In the genomic region with DNA sequence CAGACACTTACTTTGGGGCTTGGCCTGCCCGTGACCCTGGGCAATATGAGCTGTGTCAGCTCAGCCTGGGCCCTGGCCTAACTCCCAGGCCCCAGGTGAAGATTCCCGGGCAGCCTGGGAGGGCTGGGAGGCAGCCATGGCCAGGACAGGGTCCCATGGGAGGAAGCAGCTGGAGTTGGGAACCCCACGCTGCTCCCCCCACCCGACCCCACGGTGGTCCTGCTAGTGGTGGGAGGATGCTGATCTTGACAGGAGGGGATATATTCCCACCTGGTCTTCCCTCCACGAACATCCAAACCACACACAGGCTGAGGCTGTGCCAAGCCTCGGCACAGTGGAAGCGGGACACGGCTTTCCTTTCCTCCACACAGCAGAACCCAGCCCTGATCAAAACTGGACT, we compare ENCODE assay signal across 14 mouse cellular contexts. TPM values are rescaled to one million over a fixed set of nuclear protein-coding genes. Genes with fewer than 3 reads are reported as not detected.
DNase-seq lines count a peak whose midpoint lies in the region; ATAC-seq and TF ChIP-seq lines count a peak whose summit lies in the region.
"Had no signal": no experiment of that assay in that cellular context is flagged by ENCODE, and none has a peak within 500 bp of the region (broad histone marks: within the 10 kb centered on the region; RNA-seq: fewer than 3 reads in every experiment).

No protein-coding gene starts in this region.

- TF ChIP-seq EP300 in liver, postnatal 0 days (IDR thresholded peaks at IDR 0.05; ENCODE audit: low read depth): no peak

- H3K9ac ChIP-seq in forebrain, embryonic 11.5 days (ENCODE audit: low read length): no peak overlapping the region
- no peak overlapping the region for H3K9ac ChIP-seq in hindbrain, embryonic 16.5 days (ENCODE audit: low read depth, low read length)
- no peak overlapping the region for H3K9ac ChIP-seq in liver, postnatal 0 days (replicated peaks)
- H3K9ac ChIP-seq: embryonic facial prominence, embryonic 15.5 days; forebrain, embryonic 15.5 days had no signal

- no peak for TF ChIP-seq CTCF in liver, postnatal 0 days (IDR thresholded peaks at IDR 0.05; ENCODE audit: low read depth)

- H3K4me2 ChIP-seq in forebrain, embryonic 11.5 days (ENCODE audit: low read depth, low read length, severe bottlenecking): no peak overlapping the region
- H3K4me2 ChIP-seq in hindbrain, embryonic 16.5 days (ENCODE audit: low read length): no peak overlapping the region
- no peak overlapping the region for H3K4me2 ChIP-seq in liver, postnatal 0 days (ENCODE audit: low read depth, low read length)
- H3K4me2 ChIP-seq: embryonic facial prominence, embryonic 15.5 days; forebrain, embryonic 15.5 days had no signal

- no peaks in the 10 kb centered on the region for H3K36me3 ChIP-seq in forebrain, embryonic 10.5 days (replicated peaks)
- no peaks in the 10 kb centered on the region for H3K36me3 ChIP-seq in forebrain, embryonic 11.5 days (ENCODE audit: control insufficient read depth, insufficient read depth, low read length)
- H3K36me3 ChIP-seq in hindbrain, embryonic 10.5 days: no peaks in the 10 kb centered on the region
- no peaks in the 10 kb centered on the region for H3K36me3 ChIP-seq in hindbrain, embryonic 16.5 days (ENCODE audit: control insufficient read depth, insufficient read depth, low read length)
- peaks cover 3% of the 10 kb centered on the region; the same call in 1 of the 2 replicates for H3K36me3 ChIP-seq in liver, postnatal 0 days (replicated peaks; ENCODE audit: insufficient read depth, low read length)
- H3K36me3 ChIP-seq: embryonic facial prominence, embryonic 15.5 days; forebrain, embryonic 15.5 days had no signal

- ATAC-seq in forebrain, embryonic 11.5 days (replicated peaks; ENCODE audit: low FRiP score): no peak
- no peak for ATAC-seq in hindbrain, embryonic 16.5 days
- ATAC-seq in liver, postnatal 0 days: no peak
- ATAC-seq: forebrain, embryonic 15.5 days had no signal

- DNase-seq in forebrain, embryonic 10.5 days (ENCODE audit: extremely low spot score, low spot score): no peak
- no peak for DNase-seq in forebrain, embryonic 11.5 days (ENCODE audit: low spot score)
- no peak for DNase-seq in hindbrain, embryonic 10.5 days (ENCODE audit: low spot score)
- peak; percentile 30 for DNase-seq in thymus, postnatal 14 days
- DNase-seq in thymus, postnatal 10 days (ENCODE audit: low spot score in 2 of 2): no peak
- no peak for DNase-seq in liver, postnatal 0 days
- DNase-seq in embryo, embryonic 10 days (ENCODE audit: low spot score): no peak
- DNase-seq: adrenal gland, postnatal 14 days; cerebellum, postnatal 36 days; lung, postnatal 36 days; midbrain, embryonic 14.5 days had no signal

- 82% methylated on average over 9 of the region's 9 CpGs for WGBS in forebrain, embryonic 10.5 days
- WGBS in forebrain, embryonic 11.5 days: 82% methylated on average over 9 of the region's 9 CpGs
- 84% methylated on average over 9 of the region's 9 CpGs for WGBS in hindbrain, embryonic 10.5 days
- WGBS in hindbrain, embryonic 16.5 days: 82% methylated on average over 9 of the region's 9 CpGs
- 71% methylated on average over 9 of the region's 9 CpGs for WGBS in liver, postnatal 0 days (ENCODE audit: insufficient replicate concordance)

- no peak overlapping the region for H3K4me3 ChIP-seq in forebrain, embryonic 10.5 days
- no peak overlapping the region for H3K4me3 ChIP-seq in forebrain, embryonic 11.5 days (ENCODE audit: low read depth, low read length)
- no peak overlapping the region for H3K4me3 ChIP-seq in hindbrain, embryonic 10.5 days
- no peak overlapping the region for H3K4me3 ChIP-seq in hindbrain, embryonic 16.5 days (ENCODE audit: low read length)
- no peak overlapping the region for H3K4me3 ChIP-seq in liver, postnatal 0 days (ENCODE audit: low read depth, low read length)
- H3K4me3 ChIP-seq: embryonic facial prominence, embryonic 15.5 days; forebrain, embryonic 15.5 days had no signal

- H3K27ac ChIP-seq in forebrain, embryonic 10.5 days: peak overlapping the region; percentile 12; the same call in 1 of the 2 replicates
- H3K27ac ChIP-seq in forebrain, embryonic 11.5 days (ENCODE audit: low read depth, low read length): no peak overlapping the region
- peak overlapping the region; percentile 56 for H3K27ac ChIP-seq in hindbrain, embryonic 10.5 days
- H3K27ac ChIP-seq in hindbrain, embryonic 16.5 days (ENCODE audit: low read depth, low read length): no peak overlapping the region
- H3K27ac ChIP-seq in liver, postnatal 0 days (ENCODE audit: low read depth): 0 out of 2 replicates have a peak overlapping the region, but pooled peaks have one; percentile 22
- H3K27ac ChIP-seq: embryonic facial prominence, embryonic 15.5 days; forebrain, embryonic 15.5 days had no signal

- peaks cover 7% of the 10 kb centered on the region; the same call in 1 of the 2 replicates for H3K4me1 ChIP-seq in forebrain, embryonic 10.5 days
- no peaks in the 10 kb centered on the region for H3K4me1 ChIP-seq in forebrain, embryonic 11.5 days (replicated peaks; ENCODE audit: control insufficient read depth, insufficient read depth, low read length)
- peaks cover 20% of the 10 kb centered on the region for H3K4me1 ChIP-seq in hindbrain, embryonic 10.5 days (replicated peaks)
- no peaks in the 10 kb centered on the region; the same call in 1 of the 2 replicates for H3K4me1 ChIP-seq in hindbrain, embryonic 16.5 days (ENCODE audit: control insufficient read depth, insufficient read depth, low read depth, low read length)
- H3K4me1 ChIP-seq in liver, postnatal 0 days (ENCODE audit: insufficient read depth): peaks cover 20% of the 10 kb centered on the region

- H3K9me3 ChIP-seq in forebrain, embryonic 10.5 days: no peaks in the 10 kb centered on the region
- no peaks in the 10 kb centered on the region for H3K9me3 ChIP-seq in forebrain, embryonic 11.5 days (ENCODE audit: control insufficient read depth, low read length)
- no peaks in the 10 kb centered on the region for H3K9me3 ChIP-seq in hindbrain, embryonic 10.5 days
- H3K9me3 ChIP-seq in hindbrain, embryonic 16.5 days (ENCODE audit: control insufficient read depth, low read length): no peaks in the 10 kb centered on the region
- H3K9me3 ChIP-seq in liver, postnatal 0 days (ENCODE audit: low read length): no peaks in the 10 kb centered on the region
- H3K9me3 ChIP-seq: embryonic facial prominence, embryonic 15.5 days; forebrain, embryonic 15.5 days had no signal

- no peaks in the 10 kb centered on the region for H3K27me3 ChIP-seq in forebrain, embryonic 10.5 days (ENCODE audit: poor library complexity, severe bottlenecking)
- no peaks in the 10 kb centered on the region for H3K27me3 ChIP-seq in forebrain, embryonic 11.5 days (ENCODE audit: control insufficient read depth, insufficient read depth, low read length)
- H3K27me3 ChIP-seq in hindbrain, embryonic 10.5 days (ENCODE audit: insufficient read depth, poor library complexity, severe bottlenecking): peaks cover 6% of the 10 kb centered on the region; the same call in 1 of the 2 replicates
- H3K27me3 ChIP-seq in hindbrain, embryonic 16.5 days (replicated peaks; ENCODE audit: control insufficient read depth, insufficient read depth, low read length): no peaks in the 10 kb centered on the region
- no peaks in the 10 kb centered on the region for H3K27me3 ChIP-seq in liver, postnatal 0 days (ENCODE audit: insufficient read depth, low read length)
- H3K27me3 ChIP-seq: embryonic facial prominence, embryonic 15.5 days; forebrain, embryonic 15.5 days had no signal

RNA-seq across cellular contexts. Expression of a gene that starts 38.8 kb away (rescaled TPM):
- 1.8 TPM in 2 replicates for polyA plus RNA-seq in forebrain, embryonic 10.5 days (2016; fragmentation: Nextera tagmentation; extraction: Ambion mirVana)
- polyA plus RNA-seq in forebrain, embryonic 11.5 days (2014; fragmentation: Nextera tagmentation; extraction: Ambion mirVana): 3.2 and 6.0 TPM in 2 replicates
- polyA plus RNA-seq in hindbrain, embryonic 10.5 days (2016; fragmentation: Nextera tagmentation; extraction: Ambion mirVana): 1.9 and 3.9 TPM in 2 replicates
- polyA plus RNA-seq in hindbrain, embryonic 16.5 days (2015; fragmentation: Nextera tagmentation; extraction: Ambion mirVana): 9.1 and 10.2 TPM in 2 replicates
- 145 and 152 TPM in 2 replicates for polyA plus RNA-seq in liver, postnatal 0 days (2015; fragmentation: Nextera tagmentation; extraction: Ambion mirVana)

RNA-seq across cellular contexts. Expression of a gene that starts 44.3 kb away (rescaled TPM):
- not detected in 2 replicates for polyA plus RNA-seq in forebrain, embryonic 10.5 days (2016; fragmentation: Nextera tagmentation; extraction: Ambion mirVana)
- not detected in 2 replicates for polyA plus RNA-seq in forebrain, embryonic 11.5 days (2014; fragmentation: Nextera tagmentation; extraction: Ambion mirVana)
- 4.3 and 4.9 TPM in 2 replicates for polyA plus RNA-seq in hindbrain, embryonic 10.5 days (2016; fragmentation: Nextera tagmentation; extraction: Ambion mirVana)
- polyA plus RNA-seq in hindbrain, embryonic 16.5 days (2015; fragmentation: Nextera tagmentation; extraction: Ambion mirVana): 4.9 and 5.8 TPM in 2 replicates
- polyA plus RNA-seq in liver, postnatal 0 days (2015; fragmentation: Nextera tagmentation; extraction: Ambion mirVana): not detected in 2 replicates
- polyA plus RNA-seq: forebrain, embryonic 15.5 days had no signal

Comparison
In these comparisons a context has a peak if more than half of its experiments do, and no peak if none do; other contexts are left out.
1. H3K27ac ChIP-seq: peak in forebrain, embryonic 10.5 days (single experiment), hindbrain, embryonic 10.5 days (single experiment) and liver, postnatal 0 days (single experiment); none in forebrain, embryonic 11.5 days (single experiment) and hindbrain, embryonic 16.5 days (single experiment).
2. RNA of a gene that starts 38.8 kb away (polyA plus RNA-seq): 145 to 152 TPM in liver, postnatal 0 days; 9.1 to 10.2 TPM in hindbrain, embryonic 16.5 days, 3.2 to 6.0 TPM in forebrain, embryonic 11.5 days, 1.9 to 3.9 TPM in hindbrain, embryonic 10.5 days and 1.8 TPM in forebrain, embryonic 10.5 days; every median in the first group is over 10 times any median in the second.